Mouse (Mus musculus): ENCODE results near the gene Pde8a. TPM values are rescaled to one million over a fixed set of nuclear protein-coding genes. Genes with fewer than 3 reads are reported as not detected.
A peak's percentile ranks its signal among the peaks of the same experiment; 100 is the strongest.

Pde8a gene
- total RNA-seq, 2 experiments from 2014 or later = 7.2 to 16.5 TPM

DNA sequence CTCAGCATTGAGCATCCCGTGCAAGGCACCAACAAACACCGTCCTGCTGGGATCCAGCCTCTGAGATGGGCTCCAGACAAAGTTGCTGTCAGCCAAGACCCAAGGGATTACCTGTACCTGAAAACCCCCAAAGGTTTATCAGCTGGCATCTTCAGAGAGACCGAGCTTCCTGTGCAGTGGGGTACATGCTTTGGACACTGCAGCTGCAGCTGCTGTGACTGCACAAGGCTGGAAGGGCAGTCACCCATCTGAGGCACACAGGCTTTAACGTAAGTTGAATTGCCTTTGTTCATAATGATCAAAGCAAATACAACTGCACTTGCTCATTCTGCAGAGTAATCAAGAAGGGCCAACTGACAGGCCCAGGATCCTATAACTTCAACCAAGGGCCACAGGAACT is 138.4 kb downstream of the Pde8a start:
- TF ChIP-seq CTCF (IDR thresholded peaks at IDR 0.05) = no peak
- DNase-seq = no peak
- H3K4me3 ChIP-seq = no peak overlapping the region
- intact Hi-C loops (cut with DNase I) = no loop called here
- H3K27ac ChIP-seq = no peak overlapping the region

DNA sequence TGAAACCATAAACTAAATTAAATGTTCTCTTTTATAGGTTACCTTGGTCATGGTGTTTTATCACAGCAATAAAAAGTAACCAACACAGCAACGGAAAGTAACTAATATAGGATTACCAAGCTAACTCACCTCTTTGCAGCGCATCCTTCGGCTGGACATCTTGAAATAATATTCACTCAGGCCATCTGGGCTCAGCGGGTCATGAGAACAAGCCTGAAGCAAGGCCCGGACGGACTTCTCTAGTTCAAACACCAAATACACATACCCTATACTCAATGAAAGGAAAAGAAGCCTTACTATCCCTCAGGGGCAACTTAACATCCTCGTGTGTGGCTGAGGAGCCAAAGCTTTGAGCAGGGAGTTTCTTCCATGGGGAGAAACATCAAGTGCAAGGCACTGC is 142.3 kb downstream of the Pde8a start:
- intact Hi-C loops (cut with DNase I) = no loop called here
- no peak for TF ChIP-seq CTCF (IDR thresholded peaks at IDR 0.05)
- no peak for DNase-seq
- peak overlapping the region; percentile 90 for H3K27ac ChIP-seq
- H3K4me3 ChIP-seq = no peak overlapping the region

DNA sequence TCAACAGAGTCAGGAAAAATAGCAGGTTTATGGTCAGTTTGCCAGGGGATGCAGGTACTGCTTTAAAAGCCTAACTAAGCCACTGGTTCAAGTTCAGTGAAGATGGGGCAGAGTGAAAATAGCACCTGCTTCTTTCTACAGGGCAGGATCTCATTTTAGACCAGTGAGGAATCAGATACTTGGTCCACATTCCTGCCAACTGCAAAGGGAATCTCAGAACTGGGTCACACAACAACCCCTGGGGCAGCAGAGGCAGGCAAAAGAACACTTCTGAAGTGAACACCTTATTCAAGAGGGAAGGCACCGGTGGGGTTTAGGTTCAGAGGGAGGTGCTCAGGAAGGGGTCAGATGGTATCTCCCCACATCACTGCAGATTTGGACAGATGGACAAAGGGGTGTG is 143.0 kb downstream of the Pde8a start:
- TF ChIP-seq CTCF (IDR thresholded peaks at IDR 0.05) = no peak
- peak; percentile 51 for DNase-seq
- intact Hi-C loops (cut with DNase I) = no loop called here
- peak overlapping the region; percentile 90 for H3K27ac ChIP-seq
- peak overlapping the region; percentile 23 for H3K4me3 ChIP-seq

- intact Hi-C loops (cut with DNase I) = no loop called here
- peak overlapping the region; percentile 23 for H3K4me3 ChIP-seq
- no peak for TF ChIP-seq CTCF (IDR thresholded peaks at IDR 0.05)
- peak overlapping the region; percentile 90 for H3K27ac ChIP-seq
- DNase-seq = no peak
These were observed 143.6 kb downstream of the Pde8a start for GRCm38 (mm10) chr7:81356975-81357374.

- Histone ChIP-seq H3K4me3 (no peak overlapping the region), H3K27ac (peak overlapping the region; percentile 85)
- TF ChIP-seq CTCF (IDR thresholded peaks at IDR 0.05) = no peak
- DNase-seq = peak; percentile 57
- intact Hi-C loops (cut with DNase I) = loop anchor here (5.0 kb wide), 1 partner anchor 84 kb away; no protein-coding TSS in a partner anchor
These were observed 154.6 kb downstream of the Pde8a start for GRCm38 (mm10) chr7:81367946-81368345.

- intact Hi-C loops (cut with DNase I) = loop anchor here (5.0 kb wide), 1 partner anchor 83 kb away; no protein-coding TSS in a partner anchor
- H3K4me3 ChIP-seq = no peak overlapping the region
These were observed 156.3 kb downstream of the Pde8a start for GRCm38 (mm10) chr7:81369724-81370123.

GRCm38 (mm10) chr7:81371811-81372210 is 158.4 kb downstream of the Pde8a start:
- intact Hi-C loops (cut with DNase I) = no loop called here
- Histone ChIP-seq H3K4me3 (peak overlapping the region; percentile 64), H3K27ac (peak overlapping the region; percentile 89)
- no peak for TF ChIP-seq CTCF (IDR thresholded peaks at IDR 0.05)
- DNase-seq = peak; percentile 41

More at GRCm38 (mm10) chr7:81369724-81370123, 156.3 kb downstream of the Pde8a start:
- no peak for DNase-seq
- H3K27ac ChIP-seq = peak overlapping the region; percentile 35
- TF ChIP-seq CTCF (IDR thresholded peaks at IDR 0.05) = no peak

GRCm38 (mm10) chr7:81372337-81372920 is 159.0 kb downstream of the Pde8a start:
- no peak for TF ChIP-seq CTCF (IDR thresholded peaks at IDR 0.05)
- H3K4me3 ChIP-seq = peak overlapping the region; percentile 64
- intact Hi-C loops (cut with DNase I) = no loop called here
- H3K27ac ChIP-seq = peak overlapping the region; percentile 89
- DNase-seq = peak; percentile 84

GRCm38 (mm10) chr7:81379363-81379762 is 166.0 kb downstream of the Pde8a start:
- no peak overlapping the region for H3K4me3 ChIP-seq
- no peak for TF ChIP-seq CTCF (IDR thresholded peaks at IDR 0.05)
- intact Hi-C loops (cut with DNase I) = no loop called here
- DNase-seq = no peak
- H3K27ac ChIP-seq = no peak overlapping the region

Other genes starting within 250 kb of the Pde8a start
- gene Zfp592, start 219.9 kb upstream of the Pde8a start, total RNA-seq (2021) = 10 to 100 TPM; 11.6 to 20.1 TPM
- gene Alpk3, start 156.0 kb upstream of the Pde8a start, total RNA-seq (2021) = 100 to 1,000 TPM; 238 to 380 TPM
- gene Slc28a1, start 98.8 kb upstream of the Pde8a start, total RNA-seq (2021) = under 1 TPM; 0.26 to 0.47 TPM
- 100 to 1,000 TPM; 725 to 864 TPM for gene Rps17, start 131.7 kb downstream of the Pde8a start, total RNA-seq (2021)
- 10 to 100 TPM; 27.1 to 43.3 TPM for gene Cpeb1, start 241.9 kb downstream of the Pde8a start, total RNA-seq (2021)